Mouse (Mus musculus): ENCODE data around the gene Bpifa5. TPM values are rescaled to one million over a fixed set of nuclear protein-coding genes. Genes with fewer than 3 reads are reported as not detected.

Gene Bpifa5
- not detected for polyA plus RNA-seq (2014; fragmentation: Illumina TruSeq; extraction: RNeasy Lipid Tissue Mini Kit (QIAGEN cat#74804); ENCODE audit: low replicate concordance)

GRCm38 (mm10) chr2:154162307-154162706, at the start of gene Bpifa5:
TSS of gene Bpifa5 (plus strand) at chr2:154162607.

DNA sequence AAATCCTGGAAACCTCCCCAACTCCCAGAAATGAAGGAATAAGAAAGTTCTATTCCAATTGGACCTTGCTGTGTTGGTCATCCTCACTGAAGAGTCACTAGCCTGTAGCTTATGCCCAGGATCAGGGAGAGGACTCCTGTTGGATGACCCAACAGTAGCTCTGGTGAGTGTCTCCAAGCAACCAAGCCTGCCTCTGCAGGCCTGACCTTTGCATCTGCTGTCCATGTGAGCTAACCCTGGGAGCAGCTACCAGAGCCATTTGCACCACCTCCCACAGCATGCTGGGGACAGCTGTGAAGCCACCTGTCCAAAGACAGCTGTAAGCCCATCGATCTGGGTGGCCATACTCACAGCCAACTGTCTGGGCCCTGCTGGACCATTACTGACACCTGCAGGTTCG, 32.3 kb upstream of the Bpifa5 start, which contains the start of gene Bpifa3:
Gene Bpifa3, plus strand, starts transcription at position 217 of the 400 bp plus-strand sequence.

GRCm38 (mm10) chr2:154142580-154142979, 19.8 kb upstream of the Bpifa5 start, which contains the start of gene Bpifa1:
TSS of gene Bpifa1 (plus strand) at chr2:154142880.

DNA sequence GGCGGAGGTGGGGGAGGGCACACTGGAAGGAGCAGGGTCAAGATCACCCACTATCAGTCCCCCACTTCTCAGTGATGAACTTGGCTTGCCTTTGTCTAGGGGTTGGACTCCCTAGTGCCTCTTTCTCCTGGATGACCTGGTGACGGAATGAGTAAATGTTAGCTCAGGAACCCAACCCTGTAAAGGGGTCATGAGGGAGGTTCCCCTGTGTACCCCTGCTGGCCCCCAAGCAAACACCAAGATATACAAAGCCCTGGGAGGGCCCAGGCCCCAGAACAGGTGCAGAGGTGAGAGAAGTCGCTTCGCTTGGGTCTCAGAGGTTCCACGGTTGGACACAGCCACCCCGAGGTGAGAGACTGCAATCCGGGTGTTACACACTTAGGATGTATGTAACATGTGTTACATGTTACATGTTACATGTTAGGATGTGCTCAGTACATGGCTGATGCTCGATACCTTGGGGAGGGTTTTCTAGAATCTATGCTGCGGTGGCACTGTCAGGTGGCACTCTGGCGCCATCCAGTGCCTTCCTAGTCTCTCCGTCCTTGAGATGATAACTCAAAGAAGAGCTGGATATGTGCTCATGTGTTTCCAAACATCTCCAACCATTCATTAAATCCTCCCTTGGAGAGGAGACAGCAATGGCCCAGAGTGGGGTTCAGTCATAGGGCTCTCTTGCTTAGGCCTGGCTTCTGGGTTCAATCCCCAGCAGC, 28.3 kb downstream of the Bpifa5 start, which contains the start of gene Bpifb1:
Gene Bpifb1, plus strand, starts transcription at position 273 of the 713 bp plus-strand sequence.

Other genes starting within 250 kb of the Bpifa5 start
- not detected for gene Bpifb3, start 244.4 kb upstream of the Bpifa5 start, polyA plus RNA-seq (2014; fragmentation: Illumina TruSeq; extraction: RNeasy Lipid Tissue Mini Kit (QIAGEN cat#74804); ENCODE audit: low replicate concordance)
- not detected for gene Bpifb4, start 224.4 kb upstream of the Bpifa5 start, polyA plus RNA-seq (2014; fragmentation: Illumina TruSeq; extraction: RNeasy Lipid Tissue Mini Kit (QIAGEN cat#74804); ENCODE audit: low replicate concordance)
- gene Bpifa6, start 187.7 kb upstream of the Bpifa5 start, polyA plus RNA-seq (2014; fragmentation: Illumina TruSeq; extraction: RNeasy Lipid Tissue Mini Kit (QIAGEN cat#74804); ENCODE audit: low replicate concordance) = not detected
- not detected for gene Bpifa2, start 154.3 kb upstream of the Bpifa5 start, polyA plus RNA-seq (2014; fragmentation: Illumina TruSeq; extraction: RNeasy Lipid Tissue Mini Kit (QIAGEN cat#74804); ENCODE audit: low replicate concordance)
- not detected for gene Bpifa3, start 32.3 kb upstream of the Bpifa5 start, polyA plus RNA-seq (2014; fragmentation: Illumina TruSeq; extraction: RNeasy Lipid Tissue Mini Kit (QIAGEN cat#74804); ENCODE audit: low replicate concordance)
- gene Bpifa1, start 19.7 kb upstream of the Bpifa5 start, polyA plus RNA-seq (2014; fragmentation: Illumina TruSeq; extraction: RNeasy Lipid Tissue Mini Kit (QIAGEN cat#74804); ENCODE audit: low replicate concordance) = not detected
- gene Bpifb1, start 28.2 kb downstream of the Bpifa5 start, polyA plus RNA-seq (2014; fragmentation: Illumina TruSeq; extraction: RNeasy Lipid Tissue Mini Kit (QIAGEN cat#74804); ENCODE audit: low replicate concordance) = not detected
- not detected for gene Bpifb5, start 61.1 kb downstream of the Bpifa5 start, polyA plus RNA-seq (2014; fragmentation: Illumina TruSeq; extraction: RNeasy Lipid Tissue Mini Kit (QIAGEN cat#74804); ENCODE audit: low replicate concordance)
- gene Bpifb9a, start 95.2 kb downstream of the Bpifa5 start, polyA plus RNA-seq (2014; fragmentation: Illumina TruSeq; extraction: RNeasy Lipid Tissue Mini Kit (QIAGEN cat#74804); ENCODE audit: low replicate concordance) = not detected
- not detected for gene Bpifb9b, start 144.6 kb downstream of the Bpifa5 start, polyA plus RNA-seq (2014; fragmentation: Illumina TruSeq; extraction: RNeasy Lipid Tissue Mini Kit (QIAGEN cat#74804); ENCODE audit: low replicate concordance)
- 9.1 TPM for gene Cdk5rap1, start 210.4 kb downstream of the Bpifa5 start, polyA plus RNA-seq (2014; fragmentation: Illumina TruSeq; extraction: RNeasy Lipid Tissue Mini Kit (QIAGEN cat#74804); ENCODE audit: low replicate concordance)
- gene Snta1, start 245.5 kb downstream of the Bpifa5 start, polyA plus RNA-seq (2014; fragmentation: Illumina TruSeq; extraction: RNeasy Lipid Tissue Mini Kit (QIAGEN cat#74804); ENCODE audit: low replicate concordance) = not detected

Data from small intestine, adult 10 weeks (tissue).